Mouse (Mus musculus) liver, adult 2 months (tissue): Measurements from ENCODE around the gene Stambpl1. TPM values are rescaled to one million over a fixed set of nuclear protein-coding genes. Genes with fewer than 3 reads are reported as not detected.
A peak's percentile ranks its signal among the peaks of the same experiment; 100 is the strongest.

Experiments
- DNase-seq: peaks from one replicate; pipeline ENCODE4 v3.0.0-alpha.2; 2011; ENCODE audit warnings: low read depth, low spot score; ENCODE audit errors: extremely low read depth
- H3K27ac ChIP-seq: fragments of 200-500 bp; replicated peaks from 2 replicates; pipeline ENCODE4 v1.5.1; 2012; ENCODE audit warnings: low read depth, mild to moderate bottlenecking, control low read depth, inconsistent platforms, low read length; ENCODE audit not compliant: insufficient read depth
- H3K27me3 ChIP-seq: fragments of 200-500 bp; 2 replicates; pipeline ENCODE4 v1.6.1; 2012; ENCODE audit warnings: mild to moderate bottlenecking, moderate library complexity, low read length, inconsistent platforms; ENCODE audit not compliant: control insufficient read depth, insufficient read depth
- H3K36me3 ChIP-seq: fragments of 200-500 bp; 2 replicates; pipeline ENCODE4 v1.6.1; 2012; ENCODE audit warnings: low read length, inconsistent platforms; ENCODE audit not compliant: control insufficient read depth, insufficient read depth
- H3K4me1 ChIP-seq: fragments of 200-500 bp; 2 replicates; pipeline ENCODE4 v1.6.1; 2011; ENCODE audit warnings: low read length; ENCODE audit not compliant: control insufficient read depth, insufficient read depth
- H3K4me3 ChIP-seq: fragments of 200-500 bp; 2 replicates; pipeline ENCODE4 v1.5.1; 2011; ENCODE audit warnings: low read depth, mild to moderate bottlenecking, control low read depth, low read length, moderate library complexity; ENCODE audit not compliant: insufficient read depth
- H3K79me2 ChIP-seq: fragments of 200-500 bp; 2 replicates; pipeline ENCODE4 v1.6.1; 2012; ENCODE audit warnings: inconsistent platforms, mild to moderate bottlenecking, low read length, moderate library complexity; ENCODE audit not compliant: control insufficient read depth, insufficient read depth
- H3K9ac ChIP-seq: fragments of 200-500 bp; 2 replicates; pipeline ENCODE4 v1.6.1; 2012; ENCODE audit warnings: low read depth, mild to moderate bottlenecking, control low read depth, inconsistent platforms, low read length
- CTCF ChIP-seq: fragments of 200-500 bp; IDR thresholded peaks from 2 replicates; pipeline ENCODE4 v1.5.1; 2011; ENCODE audit warnings: low read depth, low read length, control low read depth
- POLR2A ChIP-seq: fragments of 200-500 bp; IDR thresholded peaks from 2 replicates; pipeline ENCODE4 v1.6.1; 2011; ENCODE audit warnings: low read length, control low read depth; ENCODE audit not compliant: insufficient read depth; ENCODE audit errors: extremely low read depth
- WGBS: fragments of 180-500 bp; shearing (Covaris S2); methylation state at CpG from one replicate; pipeline ENCODE4 v1.1.7; 2018; 5-methylcytosine and 5-hydroxymethylcytosine counted together
- polyA plus RNA-seq: library from polyadenylated mRNA; depleted of rRNA; stranded (reverse); fragments of >200 nt; gene quantifications from 2 replicates; pipeline ENCODE4 v1.2.3, GENCODE M21; 2012
- total RNA-seq: library from RNA; depleted of rRNA; stranded (reverse); fragments of >200 nt; gene quantifications from 2 replicates; pipeline ENCODE4 v1.2.3, GENCODE M21; 2014

Stambpl1 gene
- total and polyA plus RNA-seq, 2 experiments, result 0.77 to 2.1 TPM

DNA sequence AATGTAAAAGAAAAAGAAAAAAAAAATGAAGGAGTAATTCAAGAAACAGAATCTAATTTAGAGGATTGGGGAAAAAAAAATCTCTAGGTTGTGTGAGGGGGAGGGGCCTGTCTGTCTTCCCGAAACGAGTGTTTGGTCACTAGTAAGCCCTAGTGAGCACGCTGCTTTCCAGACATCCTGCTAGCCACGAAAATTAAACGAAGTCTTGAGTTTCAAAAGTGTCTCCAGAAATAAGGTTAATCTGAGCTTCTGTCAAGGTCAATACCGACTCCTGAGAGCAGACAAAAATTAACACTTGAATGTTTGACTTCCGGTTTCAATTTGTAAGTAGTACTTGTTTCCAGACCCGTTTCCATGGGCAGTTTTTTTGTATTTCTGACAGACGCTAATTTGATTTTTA lies 1.1 kb downstream of the Stambpl1 start:
- peaks cover 2% of the 10 kb centered on the region; the same call in 1 of the 2 replicates for H3K4me1 ChIP-seq
- no peaks in the 10 kb centered on the region for H3K36me3 ChIP-seq
- peak; percentile 16 for DNase-seq
- H3K4me3 ChIP-seq, result peak overlapping the region; percentile 46
- H3K79me2 ChIP-seq, result no peaks in the 10 kb centered on the region
- TF ChIP-seq CTCF (no peak), POLR2A (no peak)
- WGBS, result 1% methylated on average over 9 of the region's 9 CpGs
- H3K27ac ChIP-seq, result no peak overlapping the region
- H3K27me3 ChIP-seq, result peaks cover 3% of the 10 kb centered on the region
- H3K9ac ChIP-seq, result no peak overlapping the region

DNA sequence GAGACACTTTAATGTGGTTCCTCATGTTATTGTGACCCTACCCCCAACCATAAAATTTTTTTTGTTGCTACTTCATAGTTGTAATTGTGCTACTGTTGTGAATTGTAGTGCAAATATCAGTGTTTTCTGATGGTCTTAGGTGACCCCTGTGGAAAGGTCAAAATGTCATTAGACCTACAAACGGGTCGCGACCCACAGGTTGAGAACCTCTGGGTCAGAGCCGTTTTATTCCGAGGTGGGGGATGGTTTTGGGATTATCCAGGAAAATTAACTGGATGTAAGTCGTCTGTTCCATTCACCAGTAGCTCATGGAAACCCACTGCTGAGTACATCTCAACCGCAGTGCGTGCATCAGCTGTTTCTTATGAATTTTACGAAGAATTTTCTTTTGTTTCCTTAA lies 1.7 kb downstream of the Stambpl1 start:
- Histone ChIP-seq H3K4me3 (peak overlapping the region; percentile 46; the same call in 1 of the 2 replicates), H3K27ac (no peak overlapping the region), H3K27me3 (peaks cover 3% of the 10 kb centered on the region), H3K36me3 (no peaks in the 10 kb centered on the region), H3K79me2 (no peaks in the 10 kb centered on the region), H3K4me1 (peaks cover 2% of the 10 kb centered on the region; the same call in 1 of the 2 replicates), H3K9ac (no peak overlapping the region)
- TF ChIP-seq POLR2A (no peak), CTCF (no peak)
- DNase-seq, result no peak
- 45% methylated on average over 9 of the region's 9 CpGs for WGBS

DNA sequence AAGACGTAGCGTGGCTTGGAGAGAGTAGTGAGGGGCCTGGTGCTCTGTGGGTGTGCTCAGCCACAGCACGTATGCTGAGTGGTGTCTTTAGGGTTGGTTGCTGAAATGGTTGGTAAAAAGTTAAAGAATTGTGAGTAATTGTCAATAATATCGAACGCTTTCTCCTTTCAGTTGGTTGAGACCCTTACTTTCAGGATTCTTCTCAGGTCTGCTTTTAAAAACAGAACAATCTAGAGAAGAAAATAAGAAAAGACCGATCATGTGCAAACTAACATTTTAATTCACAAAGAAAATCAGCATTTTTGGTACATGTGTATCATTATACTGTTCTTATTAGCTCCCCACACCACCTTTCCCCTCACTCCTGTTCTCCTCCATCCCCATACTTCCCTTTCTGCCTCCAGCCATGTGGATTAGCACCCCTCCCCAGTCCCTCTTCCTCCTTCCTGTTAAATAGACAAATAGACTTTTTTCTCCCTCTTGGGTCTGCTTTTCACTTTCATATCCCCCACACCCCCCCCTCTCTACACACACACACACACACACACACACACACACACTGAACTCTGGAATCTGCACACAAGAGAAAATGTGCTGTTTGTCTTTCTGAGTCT lies 2.2 kb downstream of the Stambpl1 start:
- Histone ChIP-seq H3K4me3 (no peak overlapping the region), H3K9ac (no peak overlapping the region), H3K36me3 (no peaks in the 10 kb centered on the region), H3K4me1 (peaks cover 2% of the 10 kb centered on the region; the same call in 1 of the 2 replicates), H3K27ac (no peak overlapping the region), H3K79me2 (no peaks in the 10 kb centered on the region), H3K27me3 (peaks cover 3% of the 10 kb centered on the region)
- whole genome bisulfite sequencing, result 89% methylated on average over 6 of the region's 6 CpGs
- TF ChIP-seq POLR2A (no peak), CTCF (no peak)
- peak; percentile 19 for DNase-seq

DNA sequence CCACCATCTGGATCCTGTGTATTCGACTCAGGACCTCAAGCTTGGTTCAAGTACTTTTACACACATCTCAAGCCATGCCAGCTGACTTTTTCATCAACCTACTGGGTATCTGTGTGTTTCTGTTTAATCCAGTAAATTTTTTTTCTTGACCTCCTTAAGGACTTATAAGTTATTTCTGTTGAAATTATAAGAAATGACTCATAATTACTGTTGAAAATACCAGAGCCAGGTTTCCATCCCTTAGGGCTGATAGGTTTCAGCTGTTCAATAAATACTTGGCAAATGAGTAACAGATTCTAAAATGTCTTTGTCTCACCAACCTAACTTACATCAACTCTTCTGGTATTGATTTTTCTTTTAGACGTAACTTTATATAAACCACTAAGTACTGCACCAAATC lies 3.0 kb downstream of the Stambpl1 start:
- Histone ChIP-seq H3K27me3 (peaks cover 3% of the 10 kb centered on the region), H3K79me2 (no peaks in the 10 kb centered on the region), H3K36me3 (no peaks in the 10 kb centered on the region), H3K4me3 (no peak overlapping the region), H3K4me1 (peaks cover 2% of the 10 kb centered on the region; the same call in 1 of the 2 replicates), H3K9ac (no peak overlapping the region), H3K27ac (no peak overlapping the region)
- TF ChIP-seq CTCF, result no peak
- TF ChIP-seq POLR2A, result no peak
- no peak for DNase-seq
- 57% methylated on average over 2 of the region's 2 CpGs for WGBS

DNA sequence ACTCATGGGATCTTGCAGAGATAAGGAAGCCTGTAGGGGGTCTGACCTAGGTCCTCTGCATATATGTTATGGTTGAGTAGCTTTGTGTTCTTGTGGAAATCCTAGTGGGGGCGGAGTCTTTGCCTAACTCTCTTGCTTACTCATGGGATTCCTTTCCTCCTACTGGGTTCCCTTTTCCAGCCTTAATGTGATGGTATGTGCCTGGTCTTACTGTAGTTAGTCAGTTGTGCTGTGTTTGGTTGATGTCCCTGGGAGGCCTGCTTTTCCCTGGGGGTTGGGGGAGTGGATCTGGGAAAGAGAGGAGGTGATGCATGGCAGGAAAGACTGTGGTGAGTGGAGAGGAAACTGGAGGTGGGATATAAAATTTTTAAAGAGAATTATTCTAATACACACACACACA lies 6.0 kb downstream of the Stambpl1 start:
- H3K27me3 ChIP-seq, result no peaks in the 10 kb centered on the region; the same call in 1 of the 2 replicates
- no peaks in the 10 kb centered on the region for H3K36me3 ChIP-seq
- TF ChIP-seq CTCF (no peak), POLR2A (no peak)
- no peak overlapping the region for H3K27ac ChIP-seq
- 93% methylated on average over 1 of the region's 1 CpGs for WGBS
- H3K79me2 ChIP-seq, result no peaks in the 10 kb centered on the region
- no peak overlapping the region for H3K9ac ChIP-seq
- no peaks in the 10 kb centered on the region for H3K4me1 ChIP-seq
- H3K4me3 ChIP-seq, result no peak overlapping the region
- DNase-seq, result no peak

DNA sequence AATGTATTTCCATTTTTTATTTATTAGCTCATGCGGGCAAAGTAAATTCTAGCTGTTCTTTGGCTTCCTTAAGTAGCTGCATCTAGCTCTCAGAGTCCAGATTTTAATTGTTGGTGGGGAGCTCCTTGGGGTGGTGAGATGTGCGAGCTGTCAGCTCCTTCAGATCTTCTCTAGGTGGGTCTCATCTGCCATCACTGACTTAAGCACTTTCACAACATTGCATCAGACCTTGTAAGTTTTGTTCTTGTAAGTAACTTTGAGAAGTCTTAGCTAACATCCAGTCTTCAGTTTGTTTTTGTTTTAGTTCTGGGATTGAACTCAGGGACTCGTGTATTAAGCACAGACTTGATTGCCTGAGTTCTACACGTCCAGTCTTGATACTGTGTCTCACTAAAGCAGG lies 6.9 kb downstream of the Stambpl1 start:
- H3K4me3 ChIP-seq, result no peak overlapping the region
- H3K4me1 ChIP-seq, result 0 out of 2 replicates have a peak, but pooled peaks cover 2% of the 10 kb centered on the region
- DNase-seq, result no peak
- no peak overlapping the region for H3K9ac ChIP-seq
- no peak overlapping the region for H3K27ac ChIP-seq
- no peaks in the 10 kb centered on the region; the same call in 1 of the 2 replicates for H3K27me3 ChIP-seq
- TF ChIP-seq POLR2A, result no peak
- no peak for TF ChIP-seq CTCF
- no peaks in the 10 kb centered on the region for H3K79me2 ChIP-seq
- H3K36me3 ChIP-seq, result no peaks in the 10 kb centered on the region
- 87% methylated on average over 4 of the region's 4 CpGs for WGBS
